ENCODE assay signal across 8 mouse cellular contexts in genomic region chrX:166477393-166477792, GRCm38 (mm10). TPM values are rescaled to one million over a fixed set of nuclear protein-coding genes. Genes with fewer than 3 reads are reported as not detected.
DNase-seq lines count a peak whose midpoint lies in the region; ATAC-seq and TF ChIP-seq lines count a peak whose summit lies in the region.

No protein-coding gene starts in this region.

- peak overlapping the region; percentile 67 for H3K4me3 ChIP-seq in layer of hippocampus, adult 2 months
- peak overlapping the region; percentile 62 for H3K4me3 ChIP-seq in embryonic facial prominence, embryonic 14.5 days (ENCODE audit: low read depth, low read length)
- 0 out of 2 replicates have a peak overlapping the region, but pooled peaks have one; percentile 8 for H3K4me3 ChIP-seq in intestine, embryonic 14.5 days (ENCODE audit: low read depth, low read length)
- no peak overlapping the region for H3K4me3 ChIP-seq in midbrain, embryonic 15.5 days

- no peak for TF ChIP-seq CTCF in layer of hippocampus, adult 2 months (conservative IDR thresholded peaks at IDR 0.05)

- no peak overlapping the region for H3K27ac ChIP-seq in layer of hippocampus, adult 2 months
- H3K27ac ChIP-seq in embryonic facial prominence, embryonic 14.5 days (replicated peaks; ENCODE audit: low read depth, low read length) = no peak overlapping the region
- no peak overlapping the region for H3K27ac ChIP-seq in intestine, embryonic 14.5 days (ENCODE audit: low read depth)
- no peak overlapping the region for H3K27ac ChIP-seq in midbrain, embryonic 15.5 days

- 50% methylated on average over 6 of the region's 6 CpGs for WGBS in embryonic facial prominence, embryonic 14.5 days
- WGBS in intestine, embryonic 14.5 days = 65% methylated on average over 6 of the region's 6 CpGs
- 64% methylated on average over 6 of the region's 6 CpGs for WGBS in midbrain, embryonic 15.5 days

- H3K9ac ChIP-seq in embryonic facial prominence, embryonic 14.5 days (ENCODE audit: low read depth, low read length) = 0 out of 2 replicates have a peak overlapping the region, but pooled peaks have one; percentile 5
- H3K9ac ChIP-seq in intestine, embryonic 14.5 days (ENCODE audit: low read length) = no peak overlapping the region
- no peak overlapping the region for H3K9ac ChIP-seq in midbrain, embryonic 15.5 days

- ATAC-seq in embryonic facial prominence, embryonic 14.5 days (ENCODE audit: low read depth) = no peak
- no peak for ATAC-seq in intestine, embryonic 14.5 days (replicated peaks; ENCODE audit: low FRiP score, low TSS enrichment, low read depth)
- no peak for ATAC-seq in midbrain, embryonic 15.5 days (replicated peaks)

- H3K27me3 ChIP-seq in embryonic facial prominence, embryonic 14.5 days (replicated peaks; ENCODE audit: control insufficient read depth, insufficient read depth, low read length) = no peaks in the 10 kb centered on the region
- H3K27me3 ChIP-seq in intestine, embryonic 14.5 days (replicated peaks; ENCODE audit: control insufficient read depth, insufficient read depth, low read length) = 0 out of 2 replicates have a peak, but pooled peaks cover 6% of the 10 kb centered on the region
- no peaks in the 10 kb centered on the region for H3K27me3 ChIP-seq in midbrain, embryonic 15.5 days (replicated peaks)

- H3K4me2 ChIP-seq in embryonic facial prominence, embryonic 14.5 days (ENCODE audit: low read depth, low read length) = peak overlapping the region; percentile 56
- peak overlapping the region; percentile 59 for H3K4me2 ChIP-seq in intestine, embryonic 14.5 days (ENCODE audit: low read length)
- H3K4me2 ChIP-seq in midbrain, embryonic 15.5 days = peak overlapping the region; percentile 57

- no peaks in the 10 kb centered on the region for H3K9me3 ChIP-seq in embryonic facial prominence, embryonic 14.5 days (ENCODE audit: control insufficient read depth, low read length)
- no peaks in the 10 kb centered on the region for H3K9me3 ChIP-seq in intestine, embryonic 14.5 days (ENCODE audit: control insufficient read depth, low read length)
- H3K9me3 ChIP-seq in midbrain, embryonic 15.5 days = no peaks in the 10 kb centered on the region

- no peaks in the 10 kb centered on the region for H3K4me1 ChIP-seq in embryonic facial prominence, embryonic 14.5 days (ENCODE audit: control insufficient read depth, insufficient read depth, low read length)
- 0 out of 2 replicates have a peak, but pooled peaks cover 3% of the 10 kb centered on the region for H3K4me1 ChIP-seq in intestine, embryonic 14.5 days (replicated peaks; ENCODE audit: control insufficient read depth, insufficient read depth, low read length)
- peaks cover 8% of the 10 kb centered on the region for H3K4me1 ChIP-seq in midbrain, embryonic 15.5 days

- no peak for DNase-seq in layer of hippocampus, adult 2 months (ENCODE audit: low spot score in 2 of 2)
- no peak for DNase-seq in layer of hippocampus, postnatal 14 days (ENCODE audit: low spot score in 2 of 2)
- DNase-seq in embryonic facial prominence, embryonic 14.5 days (ENCODE audit: low spot score) = no peak
- no peak for DNase-seq in intestine, embryonic 14.5 days (ENCODE audit: low spot score)
- DNase-seq in cerebellum, postnatal 36 days = no peak
- no peak for DNase-seq in cerebellum, postnatal 10 days
- DNase-seq in spleen, postnatal 4 days (ENCODE audit: low spot score in 2 of 2) = no peak

- H3K36me3 ChIP-seq in embryonic facial prominence, embryonic 14.5 days (ENCODE audit: control insufficient read depth, insufficient read depth, low read length) = no peaks in the 10 kb centered on the region
- H3K36me3 ChIP-seq in intestine, embryonic 14.5 days (ENCODE audit: control insufficient read depth, insufficient read depth, low read length) = 0 out of 2 replicates have a peak, but pooled peaks cover 9% of the 10 kb centered on the region
- H3K36me3 ChIP-seq in midbrain, embryonic 15.5 days (replicated peaks) = no peaks in the 10 kb centered on the region

RNA-seq across cellular contexts. Expression of gene Rab9, which starts 2.3 kb away (rescaled TPM):
- 10 to 100 TPM; 38.1 to 39.2 TPM for total RNA-seq in layer of hippocampus, adult 2 months (2021)
- 10 to 100 TPM; 33.5 to 35.2 TPM for total RNA-seq in layer of hippocampus, postnatal 14 days (2021)
- polyA plus RNA-seq in embryonic facial prominence, embryonic 14.5 days (2014; fragmentation: Nextera tagmentation; extraction: Ambion mirVana) = 55.7 and 63.3 TPM in 2 replicates
- 55.2 and 58.0 TPM in 2 replicates for polyA plus RNA-seq in intestine, embryonic 14.5 days (2014; fragmentation: Nextera tagmentation; extraction: Ambion mirVana)
- polyA plus RNA-seq in midbrain, embryonic 15.5 days (2015; fragmentation: Nextera tagmentation; extraction: Ambion mirVana) = 35.2 and 37.0 TPM in 2 replicates

RNA-seq across cellular contexts. Expression of gene Ofd1, which starts 36.9 kb away (rescaled TPM):
- total RNA-seq in layer of hippocampus, adult 2 months (2021) = 1 to 10 TPM; 5.1 to 6.3 TPM
- 1 to 10 TPM; 5.3 to 5.7 TPM for total RNA-seq in layer of hippocampus, postnatal 14 days (2021)
- 6.4 and 7.3 TPM in 2 replicates for polyA plus RNA-seq in embryonic facial prominence, embryonic 14.5 days (2014; fragmentation: Nextera tagmentation; extraction: Ambion mirVana)
- 7.5 and 7.8 TPM in 2 replicates for polyA plus RNA-seq in intestine, embryonic 14.5 days (2014; fragmentation: Nextera tagmentation; extraction: Ambion mirVana)
- 6.1 and 6.4 TPM in 2 replicates for polyA plus RNA-seq in midbrain, embryonic 15.5 days (2015; fragmentation: Nextera tagmentation; extraction: Ambion mirVana)

RNA-seq across cellular contexts. Expression of gene Trappc2, which starts 37.0 kb away (rescaled TPM):
- 10 to 100 TPM; 49.0 to 59.3 TPM for total RNA-seq in layer of hippocampus, adult 2 months (2021)
- total RNA-seq in layer of hippocampus, postnatal 14 days (2021) = 10 to 100 TPM; 49.3 to 56.3 TPM
- 31.6 and 35.1 TPM in 2 replicates for polyA plus RNA-seq in embryonic facial prominence, embryonic 14.5 days (2014; fragmentation: Nextera tagmentation; extraction: Ambion mirVana)
- 23.2 and 23.7 TPM in 2 replicates for polyA plus RNA-seq in intestine, embryonic 14.5 days (2014; fragmentation: Nextera tagmentation; extraction: Ambion mirVana)
- polyA plus RNA-seq in midbrain, embryonic 15.5 days (2015; fragmentation: Nextera tagmentation; extraction: Ambion mirVana) = 79.1 and 80.6 TPM in 2 replicates

RNA-seq across cellular contexts. Expression of gene Tceanc, which starts 41.0 kb away (rescaled TPM):
- 1 to 10 TPM; 1.6 to 1.7 TPM for total RNA-seq in layer of hippocampus, adult 2 months (2021)
- 1 to 10 TPM; 2.0 to 2.1 TPM for total RNA-seq in layer of hippocampus, postnatal 14 days (2021)
- 4.8 and 7.1 TPM in 2 replicates for polyA plus RNA-seq in embryonic facial prominence, embryonic 14.5 days (2014; fragmentation: Nextera tagmentation; extraction: Ambion mirVana)
- 5.5 and 7.2 TPM in 2 replicates for polyA plus RNA-seq in intestine, embryonic 14.5 days (2014; fragmentation: Nextera tagmentation; extraction: Ambion mirVana)
- 5.1 and 5.9 TPM in 2 replicates for polyA plus RNA-seq in midbrain, embryonic 15.5 days (2015; fragmentation: Nextera tagmentation; extraction: Ambion mirVana)
